Mouse (Mus musculus) gastrocnemius, postnatal 36 days (tissue): ENCODE results near the gene Vamp5. TPM values are rescaled to one million over a fixed set of nuclear protein-coding genes. Genes with fewer than 3 reads are reported as not detected.

Experiments used
- DNase-seq, 2 experiments: peaks; one replicate each; pipeline ENCODE4 v3.0.0; 2022
- intact Hi-C: fragments of 180-260 bp; cut with DNase I; formaldehyde crosslinking; loops from one replicate; pipeline ENCODE4 v1.15.1; 2025
- total RNA-seq, 2 experiments: library from RNA; stranded (reverse); gene quantifications; 2 replicates each; pipeline ENCODE4 v1.2.3; 2021

Vamp5 gene
- total RNA-seq, 2 experiments from 2014 or later = 83.0 to 107 TPM

- DNase-seq = no peak
- intact Hi-C loops = no loop called here
These were observed 30.1 kb downstream of the Vamp5 start for GRCm38 (mm10) chr6:72350214-72350613.

GRCm38 (mm10) chr6:72348411-72348810 lies 31.9 kb downstream of the Vamp5 start:
- intact Hi-C loops = no loop called here
- no peak for DNase-seq

- intact Hi-C loops = no loop called here
- DNase-seq = peak; percentile 70
These were observed 32.9 kb downstream of the Vamp5 start, which contains the start of gene 0610030E20Rik for GRCm38 (mm10) chr6:72347166-72347941. TSS of gene 0610030E20Rik (plus strand) at chr6:72347317.

GRCm38 (mm10) chr6:72346261-72346660 lies 34.0 kb downstream of the Vamp5 start:
- DNase-seq = no peak
- intact Hi-C loops = no loop called here

GRCm38 (mm10) chr6:72345633-72346032 lies 34.6 kb downstream of the Vamp5 start:
- DNase-seq = no peak
- intact Hi-C loops = no loop called here

GRCm38 (mm10) chr6:72345074-72345567 lies 35.1 kb downstream of the Vamp5 start, which contains the start of gene Usp39:
TSS of gene Usp39 (minus strand) at chr6:72345184.
- intact Hi-C loops = no loop called here
- peak; percentile 82 to 90 for DNase-seq

GRCm38 (mm10) chr6:72344396-72345073 lies 35.7 kb downstream of the Vamp5 start:
- DNase-seq = no peak
- intact Hi-C loops = no loop called here

- DNase-seq = no peak
- intact Hi-C loops = no loop called here
These were observed 39.8 kb downstream of the Vamp5 start for GRCm38 (mm10) chr6:72340481-72340880.

GRCm38 (mm10) chr6:72333111-72333510 lies 47.2 kb downstream of the Vamp5 start:
- no peak for DNase-seq
- intact Hi-C loops = no loop called here

GRCm38 (mm10) chr6:72330133-72330532 lies 50.1 kb downstream of the Vamp5 start:
- no peak for DNase-seq
- intact Hi-C loops = no loop called here

GRCm38 (mm10) chr6:72329019-72329418 lies 51.2 kb downstream of the Vamp5 start:
- intact Hi-C loops = no loop called here
- no peak for DNase-seq

GRCm38 (mm10) chr6:72326274-72326673 lies 54.0 kb downstream of the Vamp5 start:
- intact Hi-C loops = no loop called here
- no peak for DNase-seq

- DNase-seq = no peak
- intact Hi-C loops = no loop called here
These were observed 56.3 kb downstream of the Vamp5 start for GRCm38 (mm10) chr6:72323786-72324508.

GRCm38 (mm10) chr6:72322936-72323335 lies 57.3 kb downstream of the Vamp5 start:
- no peak for DNase-seq
- intact Hi-C loops = no loop called here

- intact Hi-C loops = loop anchor here (2.0 kb wide), 1 partner anchor 34 kb away; no protein-coding TSS in a partner anchor
- DNase-seq = peak in 1 of 2 experiments; percentile 26
These were observed 61.2 kb downstream of the Vamp5 start for GRCm38 (mm10) chr6:72319019-72319418.

Other genes starting within 250 kb of the Vamp5 start
- 1 to 10 TPM; 5.2 to 5.7 TPM for gene Atoh8, start 144.9 kb downstream of the Vamp5 start, total RNA-seq
- not detected for gene Sftpb, start 75.9 kb downstream of the Vamp5 start, total RNA-seq
- gene Usp39, start 35.3 kb downstream of the Vamp5 start, total RNA-seq = 10 to 100 TPM; 18.1 to 18.2 TPM
- gene 0610030E20Rik, start 33.2 kb downstream of the Vamp5 start, total RNA-seq = 1 to 10 TPM; 9.0 to 9.5 TPM
- 10 to 100 TPM; 16.9 to 18.8 TPM for gene Tmem150a, start 25.0 kb downstream of the Vamp5 start, total RNA-seq
- gene Rnf181, start 13.5 kb downstream of the Vamp5 start, total RNA-seq = 10 to 100 TPM; 23.7 to 24.2 TPM
- 10 to 100 TPM; 48.5 to 50.0 TPM for gene Vamp8, start 10.2 kb upstream of the Vamp5 start, total RNA-seq
- gene Ggcx, start 33.8 kb upstream of the Vamp5 start, total RNA-seq = 10 to 100 TPM; 12.6 to 13.4 TPM
- 100 to 1,000 TPM; 128 to 141 TPM for gene Mat2a, start 59.1 kb upstream of the Vamp5 start, total RNA-seq
- 1 to 10 TPM in 1 of 2 experiments, under 1 TPM in 1; 0.66 to 1.7 TPM for gene Sh2d6, start 141.2 kb upstream of the Vamp5 start, total RNA-seq
- 10 to 100 TPM in 1 of 2 experiments, 1 to 10 TPM in 1; 7.2 to 11.8 TPM for gene Capg, start 163.9 kb upstream of the Vamp5 start, total RNA-seq
- gene Elmod3, start 217.9 kb upstream of the Vamp5 start, total RNA-seq = 1 to 10 TPM; 6.1 to 9.5 TPM
- gene Retsat, start 218.0 kb upstream of the Vamp5 start, total RNA-seq = 10 to 100 TPM; 70.2 to 71.6 TPM
- 10 to 100 TPM; 21.8 to 22.1 TPM for gene Tgoln1, start 236.5 kb upstream of the Vamp5 start, total RNA-seq